Mouse (Mus musculus) heart, adult 2 months (tissue): ENCODE data around the gene Btbd9.

Experiments used
- CTCF ChIP-seq: fragments of 200-600 bp; IDR thresholded peaks from 2 replicates; pipeline ENCODE4 v1.8.1; 2022; ENCODE audit warnings: antibody characterized with exemption, mild to moderate bottlenecking, moderate library complexity
- EP300 ChIP-seq: fragments of 200-500 bp; IDR thresholded peaks from 2 replicates; pipeline ENCODE4 v1.6.1; 2011; ENCODE audit warnings: low read depth, low read length, control low read depth; ENCODE audit not compliant: insufficient read depth
- POLR2A ChIP-seq: fragments of 200-500 bp; IDR thresholded peaks from 2 replicates; pipeline ENCODE4 v1.6.1; 2011; ENCODE audit warnings: mild to moderate bottlenecking, low read depth, low read length, control low read depth; ENCODE audit not compliant: insufficient read depth

DNA sequence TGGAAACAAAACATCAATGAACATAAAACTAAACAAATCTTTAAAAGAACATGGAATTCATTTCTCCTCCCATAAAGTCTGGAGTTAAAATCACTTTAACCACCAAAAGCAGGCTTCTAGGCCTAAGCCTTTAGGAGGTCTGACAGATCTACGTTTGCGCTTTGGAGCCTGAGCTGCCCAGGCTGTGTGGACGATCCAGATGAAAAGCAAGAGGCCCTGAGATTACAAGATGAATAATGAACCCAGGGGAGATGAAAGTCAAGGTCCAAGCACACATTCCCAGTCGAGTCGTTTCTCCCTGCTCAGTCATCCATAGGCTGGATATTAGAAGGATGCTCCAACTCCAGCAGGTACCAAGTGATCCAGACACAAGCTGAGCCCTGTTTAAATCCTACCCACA lies 39.6 kb downstream of the Btbd9 start:
- TF ChIP-seq POLR2A (no peak), CTCF (no peak), EP300 (no peak)
